Mouse (Mus musculus): Measurements from ENCODE around the gene Thap12. TPM values are rescaled to one million over a fixed set of nuclear protein-coding genes. Genes with fewer than 3 reads are reported as not detected.
A peak's percentile ranks its signal among the peaks of the same experiment; 100 is the strongest.

Gene Thap12
- total RNA-seq (2021): 62.3 and 63.7 TPM in 2 replicates
- long read RNA-seq, experiment 1, transcript Thap12-201 (5 exons, 3,723 nt): major isoform, 33 of 59 reads
- long read RNA-seq, experiment 1, partial matches to known transcripts: 1 of 59 reads
- long read RNA-seq, experiment 1, other reads (novel, unspliced or antisense): 20 of 59 reads
- long read RNA-seq, experiment 2, transcript Thap12-201 (5 exons, 3,723 nt): major isoform, 14 of 30 reads
- long read RNA-seq, experiment 2, partial matches to known transcripts: 0 of 30 reads
- long read RNA-seq, experiment 2, other reads (novel, unspliced or antisense): 14 of 30 reads

DNA sequence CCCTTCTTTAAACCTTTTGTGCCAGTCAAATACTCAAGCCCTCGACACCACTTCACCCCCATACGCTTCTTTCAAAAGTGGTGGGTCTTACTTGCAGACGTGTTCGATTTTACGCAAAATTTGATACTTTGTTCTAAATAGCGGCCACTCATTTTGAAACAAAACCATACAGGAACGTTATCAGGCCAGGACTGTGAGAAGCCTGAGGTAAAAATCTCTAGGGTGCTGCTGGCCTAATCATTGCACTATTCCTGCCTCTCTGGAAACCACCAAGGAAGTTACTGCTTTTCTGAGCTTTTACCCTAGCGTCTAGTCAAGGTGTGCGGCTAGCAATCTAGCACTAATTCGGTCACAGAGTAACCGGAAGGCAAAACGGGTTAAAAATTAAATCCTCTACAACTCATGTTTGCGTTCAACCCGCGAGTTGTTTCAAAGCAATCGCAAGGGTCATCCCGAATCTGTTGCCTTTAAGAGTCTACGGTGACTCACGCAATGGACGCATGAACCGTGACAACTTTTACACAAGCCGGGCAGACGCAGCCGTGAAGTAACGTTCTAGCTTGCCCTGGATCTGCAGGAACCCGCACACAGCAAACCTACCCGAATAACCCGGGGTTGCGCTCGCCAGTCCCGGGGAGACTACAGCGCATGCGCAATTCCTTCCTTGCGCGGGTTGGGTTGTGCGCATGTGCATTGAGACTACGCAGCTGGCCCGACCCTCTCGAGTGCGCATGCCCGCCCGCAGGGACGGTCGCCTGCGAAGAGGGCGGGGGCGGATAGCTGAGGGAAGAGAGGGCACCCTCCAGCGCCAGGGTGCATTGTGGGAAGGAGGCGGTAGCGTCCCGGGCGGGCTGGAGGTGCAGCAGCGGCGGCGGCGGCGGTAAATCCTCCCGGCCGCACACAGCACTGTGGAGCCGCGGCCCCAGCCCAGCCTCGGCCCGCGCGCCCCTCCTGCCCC is at the start of gene Thap12:
Thap12 (plus strand) TSS at position 821 of the 958 bp plus-strand sequence.
- DNase-seq: peak; percentile 100

DNA sequence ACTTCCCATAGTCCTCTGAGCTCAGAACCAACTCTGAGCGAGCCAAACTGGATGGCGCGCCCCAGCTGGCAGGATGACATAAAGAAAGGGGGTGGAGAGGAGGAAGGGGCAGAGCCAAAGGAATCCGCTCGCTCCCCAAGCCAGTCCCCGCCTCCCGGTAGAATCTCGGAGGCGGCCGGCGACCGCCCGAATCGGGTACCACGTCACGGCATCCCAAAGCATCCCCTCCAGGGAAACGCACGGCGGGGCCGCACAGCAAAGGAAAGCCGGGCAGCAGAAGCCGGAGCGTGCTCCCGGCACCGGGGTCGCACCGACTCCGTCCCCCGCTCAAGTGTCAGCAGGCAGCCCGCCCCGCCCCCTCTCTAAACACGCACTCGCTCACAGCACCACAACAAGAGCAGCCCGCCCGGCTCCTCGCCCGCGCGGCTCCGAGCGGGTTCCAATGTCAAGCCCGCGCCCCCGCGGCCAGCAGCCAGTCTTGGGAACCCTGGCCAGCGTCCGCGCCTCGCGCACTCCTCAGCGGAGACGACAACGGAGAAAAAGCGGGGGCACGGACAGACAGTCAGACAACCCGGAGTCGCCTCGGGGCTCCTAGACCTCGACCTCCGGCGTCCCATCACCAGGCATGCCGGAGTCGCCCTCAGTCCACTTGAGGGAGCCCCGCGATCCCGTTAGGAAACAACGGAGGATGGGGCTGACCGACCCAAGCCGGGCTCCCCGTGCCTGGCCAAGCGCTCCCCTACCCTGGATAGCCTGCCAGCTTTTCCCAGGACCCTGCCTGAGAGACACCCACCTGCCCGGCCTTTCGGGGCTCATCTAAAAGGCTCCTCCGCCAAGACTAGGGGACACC is 47.0 kb upstream of the Thap12 start:
- peak; percentile 92 for DNase-seq

DNA sequence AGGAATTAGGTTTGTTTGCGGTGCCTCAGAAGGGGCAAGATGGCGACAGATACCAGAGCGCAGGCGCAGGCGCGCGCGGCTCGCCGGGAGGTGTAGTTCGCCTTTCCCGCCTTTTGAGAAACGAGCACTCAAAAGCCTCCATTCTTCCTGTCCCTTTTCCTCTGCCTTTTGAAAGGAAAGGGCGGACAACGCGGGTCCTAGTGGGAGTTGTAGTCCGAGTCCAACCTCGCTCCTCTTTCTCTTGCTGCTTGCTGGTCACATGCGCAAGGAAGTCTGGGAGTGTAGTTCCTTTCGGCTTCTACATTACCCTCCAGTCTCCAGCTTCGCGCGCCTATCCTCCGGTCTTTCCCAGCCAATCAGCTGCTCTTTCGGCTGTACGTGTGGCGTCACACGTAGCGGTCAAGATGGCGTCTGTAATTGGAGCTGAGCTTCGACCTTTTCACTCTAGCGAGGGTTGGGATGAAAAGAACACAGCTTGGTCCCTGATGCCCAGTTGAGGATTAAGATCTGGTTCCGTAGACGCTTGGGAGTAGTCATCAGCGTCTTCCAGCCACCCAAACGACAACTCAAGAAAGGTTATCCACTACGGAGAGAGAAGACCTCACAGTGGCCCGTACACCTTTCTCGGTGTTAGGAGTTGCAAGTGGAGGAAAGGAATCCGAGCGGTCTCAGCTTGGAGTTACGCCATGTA is 46.2 kb upstream of the Thap12 start, which contains the start of gene Emsy:
Emsy (minus strand) TSS at position 253 of the 691 bp plus-strand sequence.
- peak; percentile 95 for DNase-seq

DNA sequence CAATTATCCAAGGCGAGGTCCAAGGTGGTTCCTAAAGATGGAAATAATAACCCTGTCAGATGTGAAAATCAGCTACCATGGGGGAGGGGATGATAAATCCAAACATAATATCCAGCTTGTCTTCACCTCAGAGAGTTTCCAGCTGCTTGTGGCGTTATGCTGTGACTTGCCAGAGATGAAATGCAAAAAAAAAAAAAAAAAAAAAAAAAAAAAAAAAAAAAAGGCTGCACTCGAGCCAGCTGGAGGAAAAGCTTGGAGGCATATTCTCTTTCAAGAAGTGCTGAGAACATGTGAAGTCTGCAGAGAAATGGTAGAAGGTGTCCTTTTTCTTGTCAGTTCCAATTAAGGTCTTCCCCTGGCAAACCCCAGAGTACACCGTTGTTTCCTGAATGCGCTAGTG is 37.7 kb upstream of the Thap12 start:
- DNase-seq: no peak

DNA sequence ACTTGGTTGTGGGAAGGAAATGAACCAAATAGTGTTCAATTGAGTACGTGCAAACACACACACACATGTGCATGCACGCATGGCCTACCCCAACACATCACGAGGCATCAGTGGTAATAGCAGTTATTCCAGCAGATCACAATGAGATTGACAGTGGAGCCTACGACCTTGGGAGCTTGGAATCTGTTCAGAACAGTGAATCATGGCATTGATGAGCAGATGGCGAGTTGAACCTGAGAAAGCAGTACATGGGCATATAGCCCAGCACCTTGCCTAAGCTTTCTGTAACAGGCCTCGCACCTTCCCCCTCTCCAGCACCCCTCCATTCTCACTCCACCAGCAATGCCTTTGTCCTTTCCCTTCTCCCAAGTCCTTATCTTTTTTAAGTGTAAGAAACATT is 37.2 kb upstream of the Thap12 start:
- DNase-seq: peak; percentile 51

DNA sequence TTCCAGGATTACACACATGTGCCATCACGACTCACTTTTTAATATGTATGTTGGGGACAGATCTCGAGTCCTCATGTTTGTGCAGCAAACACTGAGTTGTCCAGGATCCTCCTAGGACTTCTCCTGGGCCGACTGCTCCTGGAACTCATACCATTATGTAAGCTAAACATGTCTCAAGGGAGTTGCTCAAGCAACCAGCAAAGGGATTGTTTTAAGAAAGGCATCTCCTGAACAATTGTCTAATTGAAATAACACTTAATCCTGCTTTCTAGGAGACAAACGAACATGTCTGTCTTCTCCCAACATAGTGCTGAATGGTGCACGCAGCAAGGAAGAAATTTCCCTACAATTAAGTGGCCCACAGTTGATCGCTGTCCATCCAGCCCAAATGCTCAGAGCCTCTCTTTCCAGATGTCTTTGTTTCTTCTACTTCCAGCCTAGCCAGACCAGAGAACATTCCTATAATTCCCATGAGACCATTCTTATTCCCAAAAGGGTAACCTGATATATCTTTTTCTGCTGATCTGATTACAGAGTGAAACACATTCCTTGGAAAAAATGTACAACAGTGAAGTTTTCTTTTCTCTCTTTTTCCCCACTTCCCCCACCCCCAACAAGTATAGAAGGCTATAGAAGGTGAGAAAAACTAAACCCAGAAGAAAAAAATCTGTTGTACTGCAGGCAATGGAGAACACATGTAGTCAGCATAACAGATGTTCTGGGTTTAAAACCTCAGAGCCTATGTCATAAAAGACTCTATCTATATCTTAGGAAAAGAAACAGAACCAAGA is 34.8 kb upstream of the Thap12 start:
- no peak for DNase-seq

DNA sequence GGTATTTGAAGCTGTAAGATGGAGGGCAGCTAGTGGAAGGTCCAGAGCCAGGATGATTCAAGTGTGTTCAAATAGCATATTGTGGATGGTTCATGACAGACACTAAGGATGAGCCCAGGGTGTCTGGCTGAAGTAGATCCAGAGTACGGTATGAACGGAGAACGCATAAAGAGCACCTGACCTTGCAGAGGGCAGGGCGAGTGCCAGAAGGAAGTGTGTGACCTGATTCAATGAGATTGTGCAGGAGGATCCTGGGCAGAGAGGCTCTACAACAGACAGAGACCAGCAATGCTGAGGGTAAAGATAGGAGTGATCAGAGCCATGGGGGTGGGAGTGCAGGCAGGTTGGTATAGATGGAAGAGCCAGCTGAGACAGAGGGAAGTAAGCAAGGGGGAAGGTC is 32.1 kb upstream of the Thap12 start:
- DNase-seq: no peak

DNA sequence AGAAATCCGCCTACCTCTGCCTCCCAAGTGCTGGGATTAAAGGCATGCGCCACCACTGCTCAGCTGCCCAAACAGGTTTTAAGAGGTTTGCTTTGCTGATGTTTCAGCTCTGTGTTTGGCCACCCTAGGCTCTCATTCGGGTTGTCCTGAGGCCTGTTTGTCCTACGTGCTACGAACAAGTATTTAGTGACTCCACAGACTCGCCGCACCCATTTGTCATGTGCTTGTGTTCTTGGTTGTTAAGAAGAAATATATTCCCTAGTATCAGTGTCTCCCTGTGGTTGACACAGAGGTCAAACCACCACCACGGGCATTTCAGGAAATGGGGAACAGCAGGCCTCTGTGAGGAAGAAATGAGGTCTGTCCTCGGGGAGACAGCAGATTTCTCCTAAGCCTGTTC is 31.5 kb upstream of the Thap12 start:
- DNase-seq: no peak

DNA sequence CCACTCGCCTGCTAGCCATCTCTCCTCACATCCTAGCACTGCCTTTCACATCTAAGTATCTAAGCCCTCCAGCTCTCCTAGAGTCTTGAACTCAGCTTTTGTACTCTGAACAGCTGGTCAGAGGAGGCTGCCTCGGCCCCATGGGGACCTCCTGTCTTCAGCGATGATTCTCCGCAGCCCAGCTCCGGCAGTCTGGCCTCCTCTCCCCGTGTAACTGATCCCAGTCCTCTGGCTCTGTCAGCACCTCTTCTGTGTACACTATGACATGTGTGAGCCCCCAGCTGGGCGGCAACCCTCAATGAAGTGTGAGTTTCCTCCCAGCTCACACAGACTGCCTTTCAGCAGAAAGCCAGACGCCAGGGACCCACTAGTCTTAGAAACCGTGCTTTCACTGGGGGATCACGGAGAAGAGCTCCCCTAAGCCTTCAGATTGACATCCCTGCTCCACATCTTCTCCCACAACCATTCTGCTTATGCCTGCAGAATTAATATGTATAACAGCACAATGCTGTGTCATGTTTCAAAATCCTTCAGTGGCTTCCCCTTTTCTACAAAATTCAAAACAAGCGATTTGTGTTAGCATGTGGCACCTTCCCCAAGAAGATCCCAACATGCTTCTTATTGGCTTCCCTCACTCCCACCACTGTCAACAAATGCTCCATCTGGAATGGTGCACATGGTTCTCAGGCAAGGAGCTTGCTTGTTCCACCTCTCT is 30.5 kb upstream of the Thap12 start:
- DNase-seq: peak; percentile 7

DNA sequence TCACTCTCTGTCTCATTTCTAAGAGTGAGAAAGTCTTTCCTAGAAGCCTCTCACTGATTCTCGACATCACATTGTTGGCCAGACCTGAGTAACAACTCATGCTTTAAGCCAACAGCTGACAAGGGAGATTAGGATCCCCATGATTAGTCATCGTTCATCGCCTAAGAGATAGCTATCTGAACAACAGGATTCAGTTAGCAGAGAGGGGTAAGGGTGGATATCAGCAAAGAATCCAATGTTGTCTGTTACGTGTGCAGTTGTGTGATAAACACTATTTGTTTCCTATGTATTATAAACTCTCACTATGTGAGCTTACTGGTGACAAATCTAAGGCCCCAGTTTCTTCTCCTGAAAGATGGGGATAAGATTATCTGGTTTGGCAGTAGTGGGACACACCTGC is 28.6 kb upstream of the Thap12 start:
- DNase-seq: no peak

DNA sequence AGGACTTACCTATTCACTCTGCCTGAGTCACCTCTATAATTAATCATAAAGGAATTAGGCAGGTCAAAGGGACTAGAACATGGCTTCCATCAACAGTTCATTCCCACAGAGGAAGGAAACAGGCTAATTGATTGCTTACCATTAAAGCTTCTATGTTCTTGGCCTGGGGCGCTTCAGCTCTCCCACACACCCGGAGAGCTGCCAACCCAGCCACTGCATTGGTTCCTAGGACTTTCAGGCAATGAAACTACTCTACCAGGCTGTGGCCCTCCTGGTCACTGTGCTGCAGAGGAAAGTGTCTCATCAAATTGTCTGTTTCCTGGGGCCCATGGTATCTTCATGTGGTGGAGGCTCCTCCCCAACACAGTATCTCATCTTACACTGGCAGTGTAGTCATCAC is 25.4 kb upstream of the Thap12 start:
- no peak for DNase-seq

DNA sequence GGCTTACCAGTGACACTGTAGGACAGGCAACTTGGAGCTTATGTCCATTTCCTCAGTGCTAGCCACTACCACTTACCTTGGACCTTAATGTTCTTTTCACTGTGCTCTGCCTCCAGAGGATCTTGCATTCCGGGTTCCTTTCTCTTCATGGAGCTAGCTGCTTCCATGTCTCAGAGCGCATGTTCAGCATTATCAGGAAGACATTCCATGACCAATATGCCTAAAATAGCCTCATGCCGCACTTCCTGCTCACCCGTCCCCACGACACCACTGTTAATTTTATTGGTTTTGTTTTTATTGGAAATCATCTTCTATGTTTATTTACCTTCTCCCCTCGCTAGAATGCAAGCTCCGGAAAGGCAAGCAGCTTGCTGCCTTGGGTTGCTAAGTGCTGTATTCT is 24.5 kb upstream of the Thap12 start:
- DNase-seq: no peak

DNA sequence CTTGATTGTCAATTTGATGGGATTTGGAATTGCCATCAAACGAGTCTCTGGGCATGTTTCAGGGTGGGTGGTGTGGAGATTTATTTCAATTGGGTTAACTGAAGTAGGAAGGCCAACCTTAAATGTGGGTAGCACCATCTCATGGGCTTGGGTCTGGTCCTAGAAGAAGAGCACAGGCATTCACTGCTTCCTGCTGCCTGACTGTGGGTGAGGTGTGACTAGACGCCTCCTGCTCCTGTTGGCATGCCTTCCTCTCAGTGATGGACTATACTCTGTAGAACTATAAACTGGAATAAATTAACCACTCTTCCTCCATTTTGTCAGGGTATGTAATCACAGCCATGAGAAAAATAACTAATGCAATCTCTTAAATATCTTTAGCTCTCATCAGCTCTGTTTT is 22.2 kb upstream of the Thap12 start:
- no peak for DNase-seq

DNA sequence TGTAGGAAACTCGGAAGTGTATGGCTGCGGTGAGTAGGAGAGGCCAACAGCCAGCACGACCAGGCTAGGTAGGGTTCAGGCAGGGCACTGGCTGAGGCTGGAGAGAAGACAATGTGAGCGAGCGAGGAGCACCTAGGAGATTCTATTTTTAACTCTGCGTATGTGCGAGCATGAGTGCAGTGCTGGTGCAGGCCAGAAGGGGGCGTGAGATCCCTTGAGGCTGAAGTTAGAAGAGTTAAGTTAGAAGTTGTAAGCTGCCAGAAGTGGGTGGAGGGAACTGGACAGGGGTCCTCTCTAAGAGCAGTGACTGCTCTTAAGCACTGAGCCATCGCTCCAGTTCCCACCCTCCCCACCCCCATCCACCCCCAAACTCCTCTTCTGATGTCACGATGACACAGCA is 20.1 kb upstream of the Thap12 start:
- no peak for DNase-seq

DNA sequence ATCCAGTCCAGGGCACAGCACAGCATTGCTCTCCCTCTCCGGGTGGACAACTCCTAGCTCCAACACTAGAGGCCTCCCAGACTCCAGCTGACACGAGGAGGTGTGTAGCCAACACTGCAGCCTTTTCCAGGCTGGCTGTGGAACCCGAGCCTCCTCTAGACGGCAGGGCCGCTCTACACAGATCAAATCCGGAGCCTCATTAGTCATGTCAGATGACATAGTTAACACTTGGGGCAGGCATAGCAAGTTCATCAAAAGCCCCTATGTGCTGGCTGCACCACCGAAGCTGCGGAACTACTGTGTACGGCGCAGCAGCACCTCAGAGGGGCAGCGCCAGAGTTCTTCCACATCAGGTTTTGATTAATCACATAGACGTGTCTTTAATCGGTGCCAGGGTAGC is 17.0 kb upstream of the Thap12 start:
- DNase-seq: peak; percentile 48

DNA sequence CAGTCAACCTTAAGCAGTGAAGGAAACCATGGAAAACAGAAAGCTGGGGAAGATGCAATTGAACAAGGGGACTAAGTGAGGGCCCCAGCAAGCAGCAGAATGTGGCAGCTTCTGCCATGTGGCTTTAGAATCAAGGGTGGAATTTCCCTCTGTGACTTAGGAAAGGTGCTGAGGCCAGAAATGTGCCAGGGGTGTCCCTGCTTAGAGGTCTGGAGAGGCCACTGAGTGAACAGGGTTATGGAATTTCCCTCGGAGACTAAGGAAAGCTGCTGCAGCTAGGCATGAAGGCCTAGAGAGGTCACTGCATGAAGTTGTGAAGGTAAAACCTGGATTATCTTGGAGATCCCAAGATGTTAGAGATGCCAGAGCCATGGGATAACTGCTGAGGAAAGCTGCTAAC is 12.8 kb upstream of the Thap12 start:
- DNase-seq: no peak

DNA sequence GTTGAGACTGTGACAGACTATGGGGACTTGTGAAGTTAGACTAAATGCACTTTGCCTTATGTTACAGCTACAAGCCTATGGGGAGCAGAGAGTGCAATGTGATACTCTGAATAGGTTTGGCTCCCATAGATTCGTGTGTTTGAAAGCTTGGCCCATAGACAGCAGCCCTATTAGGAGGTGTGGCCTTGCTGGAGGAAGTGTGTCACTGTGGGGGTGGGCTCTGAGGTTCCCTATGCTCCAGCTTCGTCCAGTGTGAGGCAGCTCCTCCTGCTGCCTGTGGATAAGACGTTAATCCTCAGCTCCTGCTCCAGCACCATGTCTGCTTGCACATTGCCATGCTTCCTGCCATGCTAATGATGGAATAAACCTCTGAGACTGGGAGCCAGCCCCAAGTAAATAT is 12.1 kb upstream of the Thap12 start:
- DNase-seq: no peak

DNA sequence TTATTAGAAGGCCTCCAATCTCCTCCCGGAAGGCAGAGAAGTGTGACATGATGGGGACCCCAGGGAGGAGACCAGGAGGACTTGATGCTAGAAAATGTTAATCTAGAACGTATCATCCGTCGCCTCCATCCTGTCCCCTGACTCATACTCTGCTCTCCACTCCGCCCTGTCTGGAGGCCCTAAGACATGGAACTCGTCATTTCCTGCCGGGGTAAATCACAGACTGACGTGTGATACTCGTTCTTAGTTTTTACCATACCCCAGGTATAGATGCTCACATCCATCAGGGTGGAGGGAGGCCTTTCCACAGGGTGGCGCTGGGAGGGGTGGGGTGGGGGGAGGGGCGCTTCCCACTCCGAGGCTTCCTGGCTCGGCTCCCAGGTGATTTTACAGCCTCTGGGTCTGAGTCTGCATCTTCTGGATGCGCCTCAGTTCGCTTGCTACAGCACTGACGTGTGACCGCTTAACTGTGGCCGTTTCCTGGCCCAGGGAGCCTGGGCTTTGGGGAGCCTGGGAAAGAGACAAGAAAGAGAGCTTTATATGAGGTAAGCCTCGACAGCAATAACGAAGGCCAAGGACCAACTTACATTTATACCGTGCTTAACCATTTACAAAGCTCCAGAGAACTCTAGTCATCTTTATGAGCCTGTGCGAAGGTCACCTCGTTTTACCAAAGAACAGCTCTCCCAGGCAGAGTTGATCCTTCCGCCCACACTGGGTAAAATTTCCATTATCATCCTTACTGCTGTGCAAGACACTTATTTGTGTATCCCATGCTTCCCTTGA is 9.9 kb upstream of the Thap12 start:
- peak; percentile 26 for DNase-seq

DNA sequence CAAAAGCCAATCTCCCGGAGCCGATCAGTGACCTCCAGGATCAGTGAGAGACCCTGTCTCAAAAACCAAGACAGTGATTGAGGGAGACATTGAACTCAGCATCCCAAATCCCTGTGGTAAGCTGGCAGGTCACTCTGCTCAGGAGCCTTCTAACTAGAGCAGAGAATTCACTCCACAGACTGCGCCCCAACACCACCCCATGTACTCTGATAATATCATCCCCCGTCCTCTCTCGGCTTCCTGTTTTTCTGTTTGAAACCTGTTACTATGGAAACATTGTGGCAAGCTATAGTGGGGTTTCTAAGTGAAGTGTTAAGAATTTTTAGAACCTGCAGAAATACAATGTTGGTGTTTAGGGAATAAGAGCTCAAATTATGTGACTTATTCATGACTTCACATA is 8.9 kb upstream of the Thap12 start:
- DNase-seq: no peak

DNA sequence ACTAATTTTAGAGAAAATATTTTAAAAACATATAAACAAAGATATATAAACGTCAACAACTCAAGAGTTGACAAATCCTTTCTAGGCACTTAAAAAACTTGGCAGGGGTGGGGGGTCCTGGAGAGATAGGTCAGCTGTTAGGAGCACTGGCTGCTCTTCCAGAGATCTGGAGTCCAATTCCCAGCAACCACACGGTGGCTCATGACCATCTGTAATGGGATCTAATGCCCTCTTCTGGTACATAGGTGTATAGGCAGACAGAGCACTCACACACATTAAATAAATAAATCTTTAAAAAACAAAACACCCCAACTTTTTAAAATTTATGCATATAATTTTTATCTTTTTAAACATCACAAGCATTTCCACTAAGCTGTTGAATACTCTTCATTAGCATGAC is 5.4 kb upstream of the Thap12 start:
- DNase-seq: no peak

Measured in adrenal gland, postnatal 14 days (tissue).